Mouse (Mus musculus): ENCODE data around the gene Tas2r126.

Tas2r126 gene

DNA sequence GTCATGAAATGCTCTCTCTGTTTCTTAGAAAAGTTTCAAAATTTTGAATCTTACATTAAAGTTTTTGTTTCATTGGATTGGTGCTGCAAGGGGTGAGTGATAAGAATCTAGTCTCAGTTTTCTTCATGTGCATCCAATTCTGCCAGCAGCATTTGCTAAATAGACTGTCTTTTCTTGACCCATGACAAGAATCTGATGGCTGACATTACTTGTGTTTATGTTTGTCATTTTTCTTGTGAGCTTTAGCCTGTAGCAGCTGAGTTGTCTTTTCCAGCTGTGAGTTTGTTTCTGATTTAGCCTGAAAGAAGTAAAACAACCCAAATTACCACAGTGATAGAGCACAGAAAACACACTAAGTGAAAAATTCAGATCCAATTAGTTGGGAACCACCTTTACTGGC is 50.3 kb downstream of the Tas2r126 start:
- no peak for DNase-seq (ENCODE audit: inconsistent age in 2 of 2, low spot score in 1 of 2)

All from adrenal gland, adult (tissue).